Mouse (Mus musculus): ENCODE results near the gene Fpr1. TPM values are rescaled to one million over a fixed set of nuclear protein-coding genes. Genes with fewer than 3 reads are reported as not detected.
"Not testable (repeated sequence)": the region's sequence is repeated elsewhere in the genome, so short reads cannot be mapped to it uniquely, and the experiment has no call there.

Gene Fpr1
- 0.38 and 0.58 TPM in 2 replicates for polyA plus RNA-seq (2015; fragmentation: Nextera tagmentation; extraction: Ambion mirVana)

DNA sequence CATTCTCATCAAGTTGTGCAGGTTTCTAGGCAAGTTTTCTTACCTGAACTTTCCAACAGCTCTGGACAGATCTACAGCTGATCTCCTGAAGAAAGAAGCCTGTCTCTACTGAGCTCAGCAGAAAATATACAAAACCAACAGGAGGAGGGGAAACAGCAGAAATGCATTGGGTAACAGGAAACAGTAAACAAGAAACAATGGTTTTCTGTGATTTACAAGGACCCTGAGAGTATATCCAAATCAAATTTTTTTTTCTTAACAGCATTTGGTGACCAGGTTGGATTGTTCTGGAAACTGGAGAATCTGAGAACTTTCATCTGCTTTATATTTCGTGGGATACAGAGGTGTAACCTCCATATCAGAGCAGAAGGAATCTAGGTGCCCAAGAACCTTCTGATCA, at the start of gene Fpr1:
TSS of gene Fpr1 (minus strand) at position 101 of the 400 bp plus-strand sequence.
- WGBS = 55% methylated on average over 1 of the region's 1 CpGs
- Histone ChIP-seq H3K27ac (no peak within 1 kb of the TSS), H3K4me2 (no peak within 1 kb of the TSS), H3K9ac (no peak within 1 kb of the TSS), H3K4me3 (no peak within 1 kb of the TSS), H3K27me3 (no peaks in the 10 kb centered on the region), H3K4me1 (replicated peaks) (no peaks in the 10 kb centered on the region), H3K9me3 (replicated peaks) (no peaks in the 10 kb centered on the region), H3K36me3 (no peaks in the 10 kb centered on the region)
- ATAC-seq (replicated peaks; ENCODE audit: insufficient number of reproducible peaks, insufficient read depth, low FRiP score, low read depth) = no peak

DNA sequence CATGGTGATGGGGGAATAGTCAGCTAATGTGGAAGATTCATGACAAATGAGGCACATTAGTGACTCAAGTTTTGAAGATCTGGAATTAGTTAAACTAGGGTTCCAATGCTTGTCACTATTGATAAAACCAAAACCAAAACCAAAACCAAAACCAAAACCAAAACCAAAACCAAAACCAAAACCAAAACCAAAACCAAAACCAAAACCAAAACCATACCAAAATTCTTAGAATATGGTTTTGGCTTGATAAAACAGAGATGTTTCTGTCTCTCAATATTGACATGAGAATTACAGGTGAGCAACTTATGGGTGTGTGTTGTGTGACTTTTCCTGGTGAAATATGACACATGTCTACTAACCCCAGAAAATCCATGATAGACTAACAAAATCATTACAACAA, 34.0 kb upstream of the Fpr1 start:
- Histone ChIP-seq H3K4me1 (replicated peaks) (no peaks in the 10 kb centered on the region), H3K36me3 (no peaks in the 10 kb centered on the region)

DNA sequence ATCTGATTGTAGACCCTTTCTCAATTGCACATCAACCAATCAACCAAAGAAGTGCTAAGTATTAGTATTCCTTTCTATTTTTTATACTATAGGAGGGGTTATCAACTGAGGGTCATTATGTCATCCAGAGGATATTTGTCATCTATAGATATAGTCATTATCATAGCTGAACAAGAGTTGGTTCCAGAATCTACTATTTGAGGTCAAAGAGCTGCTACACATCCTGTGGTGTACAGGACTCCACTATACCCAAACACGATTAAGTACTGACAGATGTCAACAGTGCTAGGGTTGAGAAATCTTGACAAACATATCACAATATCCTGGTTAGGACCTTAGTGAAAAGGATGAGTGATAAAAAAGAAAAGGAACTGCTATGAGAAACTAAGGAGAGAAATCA, 33.6 kb upstream of the Fpr1 start:
- H3K9ac ChIP-seq = no peak overlapping the region
- H3K4me1 ChIP-seq (replicated peaks) = no peaks in the 10 kb centered on the region
- no peaks in the 10 kb centered on the region for H3K27me3 ChIP-seq
- ATAC-seq (replicated peaks; ENCODE audit: insufficient number of reproducible peaks, insufficient read depth, low FRiP score, low read depth) = no peak
- no peak overlapping the region for H3K4me2 ChIP-seq
- 85% methylated on average over 1 of the region's 1 CpGs for WGBS
- no peak overlapping the region for H3K27ac ChIP-seq
- no peak overlapping the region for H3K4me3 ChIP-seq
- H3K36me3 ChIP-seq = no peaks in the 10 kb centered on the region
- H3K9me3 ChIP-seq (replicated peaks) = no peaks in the 10 kb centered on the region

More for the DNA sequence above, 34.0 kb upstream of the Fpr1 start:
- no peak overlapping the region for H3K4me2 ChIP-seq
- H3K27me3 ChIP-seq = no peaks in the 10 kb centered on the region
- H3K9ac ChIP-seq = no peak overlapping the region
- H3K27ac ChIP-seq = no peak overlapping the region
- no peaks in the 10 kb centered on the region for H3K9me3 ChIP-seq (replicated peaks)
- no peak overlapping the region for H3K4me3 ChIP-seq
- no peak for ATAC-seq (replicated peaks; ENCODE audit: insufficient number of reproducible peaks, insufficient read depth, low FRiP score, low read depth)

DNA sequence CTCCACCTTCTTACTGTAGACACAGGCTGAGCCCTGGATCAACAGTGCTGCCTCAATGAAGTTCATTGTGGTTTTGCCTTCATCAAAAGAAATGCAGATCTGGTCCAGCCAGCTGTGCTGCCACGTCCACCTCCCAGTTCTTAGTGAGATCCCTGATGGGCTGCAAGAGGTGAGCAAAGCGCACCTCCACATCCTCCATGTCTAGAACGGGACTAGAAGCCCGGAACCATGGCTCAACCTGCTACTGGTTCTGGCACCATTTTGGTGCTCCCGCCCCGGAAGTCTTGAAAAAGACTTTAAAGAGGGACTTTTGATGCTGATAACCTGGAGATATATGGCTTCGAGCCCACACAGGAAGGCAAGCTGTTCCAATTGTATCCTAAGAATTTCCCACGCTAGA, 28.9 kb upstream of the Fpr1 start:
- not testable (repeated sequence) for H3K4me3 ChIP-seq; H3K27me3 ChIP-seq; H3K9me3 ChIP-seq (replicated peaks); H3K27ac ChIP-seq; H3K4me2 ChIP-seq; H3K9ac ChIP-seq; H3K36me3 ChIP-seq; ATAC-seq (replicated peaks; ENCODE audit: insufficient number of reproducible peaks, insufficient read depth, low FRiP score, low read depth); H3K4me1 ChIP-seq (replicated peaks)
- 79% methylated on average over 8 of the region's 8 CpGs for WGBS

DNA sequence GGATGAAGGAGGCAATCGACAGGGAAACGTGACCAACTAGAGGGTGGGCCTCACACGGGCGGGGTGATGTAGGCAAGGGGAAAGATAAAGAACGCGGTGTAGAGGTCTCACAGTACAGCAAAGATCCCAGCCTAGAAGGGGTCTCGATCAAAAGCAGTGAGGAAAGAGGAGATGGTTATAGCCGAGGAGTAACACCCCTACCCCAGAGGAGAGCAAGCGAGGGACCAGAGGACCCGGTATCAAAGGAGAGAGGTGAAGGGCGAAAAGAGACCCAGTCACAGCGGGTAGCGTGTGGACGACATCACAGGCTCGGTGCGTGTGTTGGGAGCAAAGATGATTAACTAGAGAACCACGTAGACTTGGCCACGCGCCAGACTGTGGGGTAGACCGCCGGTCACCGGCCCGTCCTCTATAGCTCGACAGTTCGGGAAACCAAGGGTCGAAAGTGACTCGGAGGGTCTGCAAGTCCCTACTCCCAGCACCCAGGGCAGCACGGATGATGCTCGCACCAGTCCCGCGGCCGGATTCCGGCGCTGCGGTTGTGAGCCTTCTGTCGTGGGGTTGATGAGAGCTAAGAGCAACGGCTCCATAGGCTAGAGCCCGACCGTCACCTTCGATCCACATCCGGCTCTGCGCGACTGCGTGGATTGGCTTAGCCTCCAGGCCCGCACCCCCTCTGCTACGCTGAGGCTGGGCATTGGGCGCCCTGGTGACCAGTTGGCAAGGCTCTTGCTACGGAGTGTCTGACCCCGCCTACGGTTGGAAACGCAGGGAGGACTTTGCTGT, 26.1 kb upstream of the Fpr1 start:
- no peak overlapping the region for H3K27ac ChIP-seq
- H3K9me3 ChIP-seq (replicated peaks) = no peaks in the 10 kb centered on the region
- no peaks in the 10 kb centered on the region for H3K27me3 ChIP-seq
- WGBS = 12% methylated on average over 51 of the region's 51 CpGs
- peak; percentile 96 for ATAC-seq (replicated peaks; ENCODE audit: insufficient number of reproducible peaks, insufficient read depth, low FRiP score, low read depth)
- peak overlapping the region; percentile 89 for H3K4me2 ChIP-seq
- no peaks in the 10 kb centered on the region for H3K36me3 ChIP-seq
- peaks cover 8% of the 10 kb centered on the region; the same call in 1 of the 2 replicates for H3K4me1 ChIP-seq (replicated peaks)
- H3K4me3 ChIP-seq = peak overlapping the region; percentile 60
- peak overlapping the region; percentile 57 for H3K9ac ChIP-seq

DNA sequence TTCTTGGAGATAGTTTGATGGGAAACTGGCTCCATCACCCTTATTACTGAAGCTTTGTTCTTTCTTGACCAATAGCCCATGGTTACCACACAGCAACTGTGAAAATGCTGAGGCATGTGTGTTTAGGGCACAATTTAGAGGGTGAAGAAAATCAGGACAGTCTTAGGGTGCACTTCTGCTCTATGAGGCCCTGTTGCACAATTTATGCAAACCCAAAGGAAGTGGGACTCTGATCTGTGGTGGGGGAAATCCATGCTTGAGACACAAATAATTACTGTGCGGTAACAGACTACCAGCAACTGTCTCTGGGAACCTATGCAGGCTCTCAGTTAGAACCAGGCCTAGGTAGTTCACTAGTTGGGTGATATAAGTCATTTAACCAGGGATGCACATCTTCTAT, 17.0 kb upstream of the Fpr1 start:
- Histone ChIP-seq H3K4me2 (no peak overlapping the region), H3K36me3 (no peaks in the 10 kb centered on the region), H3K4me1 (replicated peaks) (no peaks in the 10 kb centered on the region), H3K9ac (no peak overlapping the region), H3K27me3 (no peaks in the 10 kb centered on the region), H3K27ac (no peak overlapping the region), H3K4me3 (no peak overlapping the region), H3K9me3 (replicated peaks) (no peaks in the 10 kb centered on the region)
- WGBS = 79% methylated on average over 1 of the region's 1 CpGs
- ATAC-seq (replicated peaks; ENCODE audit: insufficient number of reproducible peaks, insufficient read depth, low FRiP score, low read depth) = no peak

DNA sequence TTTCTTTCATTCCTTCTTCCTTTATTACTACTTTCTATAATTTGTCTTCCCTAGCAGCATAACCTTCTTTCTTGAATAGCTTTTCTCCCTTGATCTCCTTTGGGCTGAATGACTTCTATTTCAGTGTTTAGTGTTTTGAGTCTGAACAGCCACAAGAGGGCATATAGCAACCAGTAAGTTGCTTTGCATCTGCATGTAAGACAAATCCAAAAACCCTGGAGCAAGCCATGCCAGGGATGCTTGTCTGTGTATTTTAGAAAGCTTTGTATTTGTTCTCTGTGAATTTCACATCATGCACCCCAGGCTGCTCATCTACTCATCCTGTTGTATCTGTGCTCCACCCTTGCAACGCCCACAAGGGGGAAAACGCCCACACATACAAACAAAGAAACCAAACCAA, 15.5 kb upstream of the Fpr1 start:
- no peak for ATAC-seq (replicated peaks; ENCODE audit: insufficient number of reproducible peaks, insufficient read depth, low FRiP score, low read depth)

DNA sequence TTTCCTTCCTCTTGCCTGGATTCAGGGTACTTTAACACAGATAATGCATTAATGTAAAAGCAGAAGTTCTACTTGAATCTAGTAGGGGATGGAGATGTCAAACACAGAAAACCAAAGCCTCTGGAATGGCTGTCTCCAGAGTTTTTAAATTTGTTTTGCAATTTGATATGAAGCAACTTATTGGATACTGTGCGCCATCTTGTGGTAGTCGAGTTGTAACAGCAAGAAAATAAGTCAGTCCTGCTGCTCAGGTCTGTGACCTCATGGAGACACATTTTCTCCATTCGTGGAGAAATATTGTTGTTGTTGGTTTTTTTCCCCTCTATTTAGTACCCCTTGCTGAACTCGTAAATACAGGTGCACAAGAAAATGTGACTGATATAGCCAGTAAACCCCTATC, 12.3 kb upstream of the Fpr1 start:
- Histone ChIP-seq H3K4me3 (no peak overlapping the region), H3K27ac (no peak overlapping the region), H3K27me3 (no peaks in the 10 kb centered on the region), H3K9ac (no peak overlapping the region), H3K4me2 (no peak overlapping the region), H3K9me3 (replicated peaks) (no peaks in the 10 kb centered on the region), H3K36me3 (no peaks in the 10 kb centered on the region), H3K4me1 (replicated peaks) (no peaks in the 10 kb centered on the region)
- WGBS = 3% methylated on average over 4 of the region's 4 CpGs
- ATAC-seq (replicated peaks; ENCODE audit: insufficient number of reproducible peaks, insufficient read depth, low FRiP score, low read depth) = no peak

More for the DNA sequence above, 15.5 kb upstream of the Fpr1 start:
- H3K9ac ChIP-seq = no peak overlapping the region
- H3K36me3 ChIP-seq = no peaks in the 10 kb centered on the region
- no peak overlapping the region for H3K4me3 ChIP-seq
- no peaks in the 10 kb centered on the region for H3K27me3 ChIP-seq
- H3K27ac ChIP-seq = no peak overlapping the region
- 85% methylated on average over 2 of the region's 2 CpGs for WGBS
- no peak overlapping the region for H3K4me2 ChIP-seq
- H3K9me3 ChIP-seq (replicated peaks) = no peaks in the 10 kb centered on the region
- H3K4me1 ChIP-seq (replicated peaks) = no peaks in the 10 kb centered on the region

DNA sequence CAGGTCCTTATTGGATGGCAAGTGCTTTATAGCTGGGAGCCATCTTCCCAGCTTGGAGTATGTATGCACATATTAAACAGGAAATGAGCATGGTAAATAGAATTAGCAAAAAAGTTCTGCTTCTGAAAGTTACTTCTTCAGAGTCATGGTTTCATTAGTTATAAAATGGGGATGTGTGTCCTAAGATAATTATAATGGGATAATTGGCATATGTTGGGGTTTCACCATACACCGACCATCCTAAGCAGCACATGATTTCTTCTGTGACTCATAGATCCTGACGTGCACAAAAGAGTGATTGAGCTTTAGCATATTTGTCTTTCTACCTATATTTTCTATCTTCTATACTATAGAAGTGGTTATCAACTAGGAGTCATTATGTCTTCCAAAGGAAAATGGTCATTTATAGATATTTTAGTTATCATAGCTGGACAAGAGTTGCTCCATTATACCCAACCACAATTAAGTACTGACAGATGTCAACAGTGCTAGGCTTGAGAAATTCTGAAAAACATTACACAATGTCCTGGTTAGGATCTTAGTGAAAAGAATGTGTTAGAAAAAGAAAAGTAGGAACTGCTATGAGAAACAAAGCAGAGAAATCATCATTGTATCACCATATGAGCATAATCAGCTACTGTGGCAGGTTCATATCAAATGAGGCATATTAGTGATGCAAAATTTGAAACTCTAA, 6.1 kb upstream of the Fpr1 start:
- no peak overlapping the region for H3K27ac ChIP-seq
- H3K36me3 ChIP-seq = no peaks in the 10 kb centered on the region
- H3K9me3 ChIP-seq (replicated peaks) = no peaks in the 10 kb centered on the region
- H3K27me3 ChIP-seq = no peaks in the 10 kb centered on the region
- H3K4me3 ChIP-seq = no peak overlapping the region
- no peak for ATAC-seq (replicated peaks; ENCODE audit: insufficient number of reproducible peaks, insufficient read depth, low FRiP score, low read depth)
- no peak overlapping the region for H3K4me2 ChIP-seq
- H3K4me1 ChIP-seq (replicated peaks) = no peaks in the 10 kb centered on the region
- H3K9ac ChIP-seq = no peak overlapping the region
- WGBS = 82% methylated on average over 2 of the region's 2 CpGs

DNA sequence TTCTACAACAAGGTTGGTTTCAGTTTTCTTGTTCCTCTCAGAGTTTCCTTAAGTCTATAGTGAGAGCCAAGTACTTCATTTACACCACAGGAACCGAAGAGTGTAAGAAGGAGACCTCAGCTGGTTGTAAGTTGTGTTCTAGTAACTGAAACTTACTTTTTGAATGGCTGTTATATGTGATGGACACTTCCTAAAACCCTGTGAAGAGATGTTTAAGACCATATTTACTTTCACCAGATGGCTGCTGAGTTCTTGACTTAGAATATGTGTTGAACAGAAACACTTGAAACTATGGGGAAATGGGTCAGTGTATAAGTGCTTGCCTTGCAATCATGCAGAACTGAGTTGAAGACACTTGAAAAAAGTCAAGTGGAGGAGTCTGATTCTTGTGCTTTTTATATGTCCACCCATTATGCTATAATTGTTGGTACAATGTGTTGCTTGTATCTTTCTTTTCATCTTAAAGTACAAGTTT, 4.1 kb upstream of the Fpr1 start, which contains the start of the genes Fpr2 and Fpr3:
TSS of gene Fpr2 (plus strand) at position 51 of the 475 bp plus-strand sequence.
TSS of gene Fpr3 (plus strand) at position 79 of the 475 bp plus-strand sequence.
- H3K27me3 ChIP-seq = no peaks in the 10 kb centered on the region
- H3K36me3 ChIP-seq = no peaks in the 10 kb centered on the region
- H3K4me3 ChIP-seq = no peak within 1 kb of the TSS
- no peak within 1 kb of the TSS for H3K4me2 ChIP-seq
- H3K27ac ChIP-seq = no peak within 1 kb of the TSS
- ATAC-seq (replicated peaks; ENCODE audit: insufficient number of reproducible peaks, insufficient read depth, low FRiP score, low read depth) = no peak
- H3K4me1 ChIP-seq (replicated peaks) = no peaks in the 10 kb centered on the region
- no peaks in the 10 kb centered on the region for H3K9me3 ChIP-seq (replicated peaks)
- H3K9ac ChIP-seq = no peak within 1 kb of the TSS
- 50% methylated on average over 1 of the region's 1 CpGs for WGBS

DNA sequence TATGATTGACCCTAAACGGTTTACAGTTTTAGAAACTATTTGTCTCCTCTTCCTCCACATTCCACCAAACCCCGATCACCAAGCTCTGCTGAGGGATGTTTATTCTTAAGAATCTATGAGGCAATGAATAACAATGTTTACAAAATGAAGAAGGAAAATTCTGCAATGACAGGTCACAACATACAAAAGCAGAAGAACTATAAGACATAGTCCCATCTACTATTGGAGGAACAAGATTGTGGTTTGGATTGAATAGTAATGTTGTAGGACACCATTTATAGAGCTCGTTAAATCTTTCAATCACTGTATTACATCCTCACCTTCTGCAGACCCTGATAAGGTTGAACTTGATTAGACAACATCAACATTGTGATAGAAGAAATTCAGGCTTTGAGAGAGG, 1.1 kb downstream of the Fpr1 start:
- no peaks in the 10 kb centered on the region for H3K36me3 ChIP-seq
- no peak for ATAC-seq (replicated peaks; ENCODE audit: insufficient number of reproducible peaks, insufficient read depth, low FRiP score, low read depth)
- H3K9ac ChIP-seq = no peak overlapping the region
- no peak overlapping the region for H3K27ac ChIP-seq
- no peaks in the 10 kb centered on the region for H3K27me3 ChIP-seq
- H3K4me1 ChIP-seq (replicated peaks) = no peaks in the 10 kb centered on the region
- 70% methylated on average over 3 of the region's 3 CpGs for WGBS
- H3K9me3 ChIP-seq (replicated peaks) = no peaks in the 10 kb centered on the region
- no peak overlapping the region for H3K4me2 ChIP-seq
- no peak overlapping the region for H3K4me3 ChIP-seq

All from heart, embryonic 15.5 days (tissue).